Mouse (Mus musculus): Measurements from ENCODE around the gene Lsm11.

DNA sequence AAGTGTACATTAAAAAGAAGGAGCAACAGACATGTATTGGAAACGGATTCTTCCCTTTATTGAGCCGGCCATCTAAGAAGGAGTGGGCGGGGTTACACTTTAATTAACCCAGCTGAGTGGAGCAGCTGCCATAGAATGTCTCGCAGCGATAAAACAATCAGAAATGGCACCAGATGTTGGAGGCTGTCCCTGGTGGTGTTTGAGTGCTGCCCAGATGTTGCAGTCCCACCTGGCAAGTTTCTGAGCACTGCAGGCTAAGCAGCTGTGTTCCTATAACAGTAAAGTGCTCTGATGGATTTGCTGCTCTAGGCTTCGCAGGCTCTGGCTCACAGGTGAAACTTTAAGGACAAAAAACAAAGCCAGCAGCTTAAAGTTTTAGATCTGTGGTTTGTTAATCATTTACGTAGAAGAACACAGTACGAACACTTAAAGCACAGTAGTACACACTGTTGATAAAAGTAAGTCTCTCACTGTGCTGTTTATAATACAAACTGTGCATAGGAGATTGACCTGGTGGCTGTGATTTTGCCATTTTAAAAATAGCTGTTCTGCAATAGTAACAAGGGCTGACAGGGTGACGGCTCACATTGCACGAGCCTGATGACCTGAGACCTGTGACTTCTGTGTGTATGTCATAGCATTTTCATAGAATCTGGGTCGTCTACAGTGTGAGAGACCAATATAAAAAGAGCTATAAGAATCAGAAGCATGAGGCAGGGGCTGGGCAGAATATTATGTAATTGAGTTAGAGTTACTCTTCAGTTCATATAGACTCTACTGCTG, 44.3 kb downstream of the Lsm11 start:
- no peak for TF ChIP-seq POLR2A (IDR thresholded peaks at IDR 0.05; ENCODE audit: insufficient read depth, low read depth, low read length)
- no peak for TF ChIP-seq EP300 (IDR thresholded peaks at IDR 0.05; ENCODE audit: insufficient read depth, low read depth, low read length)

All from heart, adult 2 months (tissue).